Mouse (Mus musculus) embryonic facial prominence, embryonic 11.5 days (tissue): Measurements from ENCODE around the gene Mcu. TPM values are rescaled to one million over a fixed set of nuclear protein-coding genes. Genes with fewer than 3 reads are reported as not detected.

Experiments
- ATAC-seq: fragments of 200-750 bp; cut with Nextera tagmentation; replicated peaks from 2 replicates; pipeline ENCODE4 v1.8.0; 2017; ENCODE audit warnings: low read depth; ENCODE audit not compliant: insufficient number of reproducible peaks, low FRiP score, low TSS enrichment
- DNase-seq: peaks from one replicate; pipeline ENCODE4 v3.0.0-alpha.2; 2015; ENCODE audit warnings: low spot score
- H3K27ac ChIP-seq: fragments of 300-500 bp; sonication (generic); replicated peaks from 2 replicates; pipeline ENCODE4 v1.5.1; 2014; ENCODE audit warnings: mild to moderate bottlenecking, low read depth, low read length, control low read depth
- H3K27me3 ChIP-seq: fragments of 300-500 bp; sonication (generic); 2 replicates; pipeline ENCODE4 v1.6.1; 2014; ENCODE audit warnings: mild to moderate bottlenecking, low read length, moderate library complexity, mixed read lengths; ENCODE audit not compliant: control insufficient read depth, insufficient read depth
- H3K36me3 ChIP-seq: fragments of 300-500 bp; sonication (generic); replicated peaks from 2 replicates; pipeline ENCODE4 v1.6.1; 2014; ENCODE audit warnings: low read depth, mild to moderate bottlenecking, low read length, moderate library complexity, mixed read lengths; ENCODE audit not compliant: control insufficient read depth, insufficient read depth
- H3K4me1 ChIP-seq: fragments of 300-500 bp; sonication (generic); 2 replicates; pipeline ENCODE4 v1.6.1; 2014; ENCODE audit warnings: low read length, mixed read lengths; ENCODE audit not compliant: control insufficient read depth, insufficient read depth
- H3K4me2 ChIP-seq: fragments of 300-500 bp; sonication (generic); 2 replicates; pipeline ENCODE4 v1.6.1; 2014; ENCODE audit warnings: low read depth, mild to moderate bottlenecking, control low read depth, low read length, moderate library complexity
- H3K4me3 ChIP-seq: fragments of 300-500 bp; sonication (generic); 2 replicates; pipeline ENCODE4 v1.5.1; 2014; ENCODE audit warnings: low read depth, low read length, control low read depth
- H3K9ac ChIP-seq: fragments of 300-500 bp; sonication (generic); replicated peaks from 2 replicates; pipeline ENCODE4 v1.6.1; 2014; ENCODE audit warnings: mild to moderate bottlenecking, control low read depth, low read length
- H3K9me3 ChIP-seq: fragments of 300-500 bp; sonication (generic); replicated peaks from 2 replicates; pipeline ENCODE4 v1.6.1; 2016; ENCODE audit warnings: mild to moderate bottlenecking, low read length, inconsistent platforms, mixed read lengths; ENCODE audit not compliant: control insufficient read depth
- WGBS: fragments of 180-500 bp; shearing (Covaris S2); extraction: QIAGEN DNeasy Blood & Tissue Kit; methylation state at CpG from one replicate; pipeline ENCODE4 v1.1.7; 2014; 5-methylcytosine and 5-hydroxymethylcytosine counted together
- polyA plus RNA-seq: library from polyadenylated mRNA; unstranded; fragments of >200 nt; fragmentation: Nextera tagmentation; extraction: Ambion mirVana; gene quantifications from 2 replicates; pipeline ENCODE4 v1.2.1, GENCODE M21; 2014

The Mcu gene
- polyA plus RNA-seq, 1 experiment from 2014 or later, result 25.3 TPM

DNA sequence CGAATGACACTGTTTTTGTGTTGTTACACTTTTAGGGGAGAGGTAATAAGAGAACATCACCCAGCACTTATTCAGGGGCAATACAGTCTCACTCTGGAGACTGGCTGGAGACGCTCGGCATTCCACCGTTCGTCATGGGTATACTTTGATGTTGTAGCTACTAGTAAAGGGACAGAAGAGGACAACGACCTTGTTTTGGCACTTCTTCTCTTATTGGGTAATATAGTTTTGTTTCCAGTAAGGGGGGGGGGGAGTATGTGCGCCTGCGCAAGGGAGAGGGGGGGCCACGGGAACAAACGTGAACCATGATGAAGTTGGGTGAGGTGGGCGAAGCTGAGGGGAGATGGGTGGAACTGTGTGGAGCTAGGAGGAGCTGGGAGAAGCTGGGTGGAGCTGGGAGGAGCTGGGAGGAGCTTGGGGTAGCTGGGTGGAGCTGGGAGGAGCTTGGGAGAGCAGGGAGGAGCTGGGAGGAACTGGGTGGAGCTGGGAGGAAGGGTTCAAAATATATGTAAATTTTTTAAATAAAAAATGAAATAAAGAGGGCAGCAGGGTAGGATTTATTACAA is 67.6 kb downstream of the Mcu start:
- no peaks in the 10 kb centered on the region for H3K4me1 ChIP-seq
- no peaks in the 10 kb centered on the region for H3K36me3 ChIP-seq
- no peak overlapping the region for H3K9ac ChIP-seq
- DNase-seq, result no peak
- no peak overlapping the region for H3K27ac ChIP-seq
- H3K4me2 ChIP-seq, result no peak overlapping the region
- ATAC-seq, result no peak
- no peaks in the 10 kb centered on the region for H3K9me3 ChIP-seq
- no peak overlapping the region for H3K4me3 ChIP-seq
- no peaks in the 10 kb centered on the region for H3K27me3 ChIP-seq
- 81% methylated on average over 11 of the region's 11 CpGs for WGBS

DNA sequence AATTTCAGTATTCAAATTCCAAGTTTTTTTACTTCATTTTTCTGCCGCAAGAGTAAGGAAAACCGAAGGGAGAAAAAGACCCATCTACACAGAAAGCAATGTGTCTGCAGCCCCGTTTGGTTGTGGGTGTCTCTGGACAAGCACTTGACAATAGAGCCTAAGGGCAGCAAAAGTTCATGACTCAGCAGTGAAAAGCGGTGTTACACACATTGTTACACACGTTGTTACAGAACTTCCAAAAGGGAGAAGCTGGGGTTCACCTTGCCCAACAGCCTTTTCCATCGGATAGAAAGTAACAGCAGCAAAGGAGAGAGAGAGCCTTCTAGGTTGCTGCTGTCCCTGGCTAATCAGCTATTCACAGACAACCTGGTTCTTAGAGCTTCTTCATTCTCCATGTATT is 68.3 kb downstream of the Mcu start:
- Histone ChIP-seq H3K27me3 (no peaks in the 10 kb centered on the region), H3K36me3 (no peaks in the 10 kb centered on the region), H3K4me3 (no peak overlapping the region), H3K9me3 (no peaks in the 10 kb centered on the region), H3K27ac (no peak overlapping the region), H3K4me1 (no peaks in the 10 kb centered on the region), H3K9ac (no peak overlapping the region), H3K4me2 (no peak overlapping the region)
- no peak for ATAC-seq
- no peak for DNase-seq
- 61% methylated on average over 6 of the region's 6 CpGs for WGBS

GRCm38 (mm10) chr10:59547426-59547825 is 69.1 kb downstream of the Mcu start:
- Histone ChIP-seq H3K4me2 (no peak overlapping the region), H3K9ac (no peak overlapping the region), H3K27me3 (no peaks in the 10 kb centered on the region), H3K27ac (no peak overlapping the region), H3K36me3 (no peaks in the 10 kb centered on the region), H3K4me1 (no peaks in the 10 kb centered on the region), H3K9me3 (no peaks in the 10 kb centered on the region), H3K4me3 (no peak overlapping the region)
- DNase-seq (no peak), ATAC-seq (no peak)
- 25% methylated on average over 7 of the region's 7 CpGs for WGBS

DNA sequence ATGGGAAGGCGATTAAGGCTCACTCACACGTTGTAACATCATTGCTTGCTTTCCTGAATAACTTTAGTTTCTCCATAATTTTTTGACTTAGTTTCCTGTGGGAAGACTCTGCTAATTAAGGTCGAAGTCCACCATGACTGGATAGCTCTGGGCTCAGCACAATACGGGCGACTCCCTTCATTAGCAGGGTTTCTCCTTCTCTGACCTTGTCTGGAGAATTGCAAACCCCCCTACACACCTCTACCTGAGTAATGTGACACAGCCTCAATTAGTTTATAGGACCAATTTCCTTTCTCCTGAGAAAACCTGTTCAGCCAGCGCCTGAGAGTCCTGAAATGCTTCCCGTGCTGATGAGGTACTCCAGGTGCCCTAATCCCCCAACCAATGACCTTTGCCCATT is 71.3 kb downstream of the Mcu start:
- no peaks in the 10 kb centered on the region for H3K27me3 ChIP-seq
- H3K27ac ChIP-seq, result no peak overlapping the region
- DNase-seq, result no peak
- H3K9ac ChIP-seq, result no peak overlapping the region
- H3K4me3 ChIP-seq, result no peak overlapping the region
- 89% methylated on average over 7 of the region's 7 CpGs for WGBS
- no peaks in the 10 kb centered on the region for H3K36me3 ChIP-seq
- H3K4me2 ChIP-seq, result no peak overlapping the region
- H3K4me1 ChIP-seq, result no peaks in the 10 kb centered on the region
- H3K9me3 ChIP-seq, result no peaks in the 10 kb centered on the region
- no peak for ATAC-seq

DNA sequence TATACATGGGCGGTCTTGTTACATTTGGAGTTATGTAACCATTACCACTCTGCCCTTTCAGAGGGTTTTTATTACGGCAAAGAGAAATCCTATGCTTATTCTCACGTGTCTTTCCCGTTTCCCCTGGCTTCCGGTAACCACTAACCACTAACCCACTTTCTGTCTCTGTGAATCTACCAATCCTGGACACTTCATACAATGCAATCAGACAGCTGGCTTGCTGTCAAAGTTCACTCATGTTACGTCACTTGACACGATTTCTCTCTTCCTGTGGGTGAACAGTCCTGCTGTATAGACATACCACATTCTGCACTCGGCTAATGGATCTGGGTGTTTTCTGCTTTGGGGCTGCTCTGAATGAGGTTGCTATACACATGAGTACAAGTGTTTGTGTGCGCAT is 73.1 kb downstream of the Mcu start:
- H3K4me2 ChIP-seq, result no peak overlapping the region
- 79% methylated on average over 9 of the region's 9 CpGs for WGBS
- no peak for DNase-seq
- ATAC-seq, result no peak
- no peak overlapping the region for H3K9ac ChIP-seq
- no peaks in the 10 kb centered on the region for H3K27me3 ChIP-seq
- no peaks in the 10 kb centered on the region for H3K9me3 ChIP-seq
- no peaks in the 10 kb centered on the region for H3K36me3 ChIP-seq
- H3K27ac ChIP-seq, result no peak overlapping the region
- no peaks in the 10 kb centered on the region for H3K4me1 ChIP-seq
- no peak overlapping the region for H3K4me3 ChIP-seq

DNA sequence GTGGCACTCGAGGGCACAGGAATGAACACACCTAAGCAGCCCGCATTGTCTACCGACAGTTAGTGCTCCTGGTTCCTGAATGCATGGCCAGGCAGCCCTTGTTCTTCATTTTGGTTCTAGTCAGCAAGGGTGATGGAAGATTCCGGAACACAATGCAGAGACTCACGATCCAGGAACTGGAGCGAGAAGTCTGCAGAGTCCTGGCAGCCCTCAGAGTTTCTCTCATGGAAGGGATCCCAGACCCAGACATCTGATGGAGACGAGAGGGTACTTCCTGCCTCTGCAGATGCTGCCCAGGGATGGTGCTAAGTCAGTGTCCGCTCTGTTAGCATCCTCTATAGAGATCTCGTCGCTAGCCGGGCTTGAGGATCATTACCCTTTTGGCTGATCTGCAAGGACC is 75.0 kb downstream of the Mcu start:
- H3K27me3 ChIP-seq, result no peaks in the 10 kb centered on the region
- H3K4me2 ChIP-seq, result no peak overlapping the region
- no peak overlapping the region for H3K9ac ChIP-seq
- H3K9me3 ChIP-seq, result no peaks in the 10 kb centered on the region
- H3K27ac ChIP-seq, result no peak overlapping the region
- H3K4me3 ChIP-seq, result no peak overlapping the region
- WGBS, result 88% methylated on average over 11 of the region's 11 CpGs
- H3K36me3 ChIP-seq, result no peaks in the 10 kb centered on the region
- DNase-seq, result no peak
- ATAC-seq, result no peak
- no peaks in the 10 kb centered on the region for H3K4me1 ChIP-seq

DNA sequence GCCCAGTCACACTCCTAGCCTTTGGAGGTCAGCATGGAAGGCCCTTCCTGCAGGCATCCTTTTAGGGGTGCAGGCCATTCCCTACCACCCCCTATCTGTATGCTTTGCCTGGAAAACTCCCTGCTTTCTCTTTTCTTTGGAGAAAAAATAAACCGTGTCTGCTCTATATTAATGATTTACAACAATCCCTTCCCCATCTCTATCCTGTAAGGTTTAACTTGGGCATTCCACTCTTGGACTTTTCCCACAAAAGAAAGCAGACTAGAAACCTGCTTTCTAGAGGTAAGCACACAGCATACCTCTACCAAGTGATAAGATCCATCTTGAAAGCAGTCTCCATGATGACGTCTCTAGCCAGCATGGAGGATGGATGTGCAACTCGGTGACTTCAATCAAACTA is 75.9 kb downstream of the Mcu start:
- no peak overlapping the region for H3K27ac ChIP-seq
- no peaks in the 10 kb centered on the region for H3K9me3 ChIP-seq
- no peak overlapping the region for H3K4me3 ChIP-seq
- DNase-seq (no peak), ATAC-seq (no peak)
- H3K9ac ChIP-seq, result no peak overlapping the region
- no peaks in the 10 kb centered on the region for H3K4me1 ChIP-seq
- no peaks in the 10 kb centered on the region for H3K27me3 ChIP-seq
- H3K4me2 ChIP-seq, result no peak overlapping the region
- H3K36me3 ChIP-seq, result no peaks in the 10 kb centered on the region
- 82% methylated on average over 3 of the region's 3 CpGs for WGBS

- H3K36me3 ChIP-seq, result no peaks in the 10 kb centered on the region
- DNase-seq (no peak), ATAC-seq (0 out of 2 replicates have a peak, but pooled peaks have one; percentile 14)
- no peak overlapping the region for H3K9ac ChIP-seq
- 71% methylated on average over 3 of the region's 3 CpGs for WGBS
- H3K27me3 ChIP-seq, result no peaks in the 10 kb centered on the region
- no peaks in the 10 kb centered on the region for H3K4me1 ChIP-seq
- H3K9me3 ChIP-seq, result no peaks in the 10 kb centered on the region
- H3K27ac ChIP-seq, result no peak overlapping the region
- no peak overlapping the region for H3K4me3 ChIP-seq
- no peak overlapping the region for H3K4me2 ChIP-seq
Measured at GRCm38 (mm10) chr10:59540081-59540480, 76.4 kb downstream of the Mcu start.
